ENCODE assay signal across 35 mouse cellular contexts in the genomic region with DNA sequence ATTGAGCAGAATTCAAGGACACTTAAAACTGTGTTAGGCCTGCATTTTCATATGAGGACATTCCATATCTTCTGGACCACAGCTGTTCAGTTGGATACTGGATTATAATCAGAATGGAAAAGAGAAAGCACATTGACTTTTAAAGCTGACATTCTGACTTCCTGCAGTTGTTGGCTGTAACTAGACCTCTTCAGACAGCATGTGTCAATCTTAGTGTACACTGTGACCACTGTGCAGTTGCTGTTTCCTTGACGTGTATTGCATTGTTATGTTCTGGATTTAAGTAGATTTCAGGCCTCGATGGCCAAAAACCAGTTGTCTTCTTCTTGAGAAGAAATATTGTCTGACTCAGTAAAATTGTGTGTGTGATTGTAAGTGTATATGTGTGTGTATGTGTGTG. TPM values are rescaled to one million over a fixed set of nuclear protein-coding genes. Genes with fewer than 3 reads are reported as not detected.
"Had no signal": no experiment of that assay in that cellular context is flagged by ENCODE, and none has a peak within 500 bp of the region (broad histone marks: within the 10 kb centered on the region; RNA-seq: fewer than 3 reads in every experiment).

No protein-coding gene starts in this region.

- H3K36me3 ChIP-seq: limb, embryonic 15.5 days; liver, embryonic 12.5 days; liver, embryonic 13.5 days; liver, embryonic 15.5 days; lung, embryonic 15.5 days had no signal

- H3K27ac ChIP-seq: limb, embryonic 12.5 days; limb, embryonic 13.5 days; limb, embryonic 15.5 days; liver, embryonic 12.5 days; liver, embryonic 13.5 days; liver, embryonic 14.5 days; liver, embryonic 15.5 days; lung, embryonic 15.5 days; macrophage; midbrain, embryonic 10.5 days; midbrain, embryonic 12.5 days; midbrain, embryonic 13.5 days; midbrain, embryonic 15.5 days; neural tube, embryonic 12.5 days; neural tube, embryonic 13.5 days had no signal

- H3K27me3 ChIP-seq: limb, embryonic 12.5 days; limb, embryonic 13.5 days; limb, embryonic 15.5 days; liver, embryonic 12.5 days; liver, embryonic 13.5 days; liver, embryonic 15.5 days; lung, embryonic 15.5 days; midbrain, embryonic 12.5 days; midbrain, embryonic 13.5 days; midbrain, embryonic 15.5 days; neural tube, embryonic 12.5 days; neural tube, embryonic 13.5 days had no signal

- H3K9ac ChIP-seq: limb, embryonic 12.5 days; limb, embryonic 13.5 days; limb, embryonic 15.5 days; liver, embryonic 12.5 days; liver, embryonic 13.5 days; liver, embryonic 14.5 days; liver, embryonic 15.5 days; liver, postnatal 0 days; lung, embryonic 14.5 days; lung, embryonic 15.5 days; midbrain, embryonic 12.5 days; midbrain, embryonic 13.5 days; midbrain, embryonic 15.5 days; neural tube, embryonic 12.5 days; neural tube, embryonic 13.5 days had no signal

- H3K4me3 ChIP-seq: limb, embryonic 12.5 days; limb, embryonic 13.5 days; limb, embryonic 15.5 days; liver, embryonic 12.5 days; liver, embryonic 13.5 days; liver, embryonic 15.5 days; lung, embryonic 15.5 days; megakaryocyte, embryonic 14.5 days; midbrain, embryonic 10.5 days; midbrain, embryonic 12.5 days; midbrain, embryonic 13.5 days; midbrain, embryonic 15.5 days; neural tube, embryonic 12.5 days; neural tube, embryonic 13.5 days had no signal

- H3K4me1 ChIP-seq: limb, embryonic 12.5 days; limb, embryonic 13.5 days; limb, embryonic 15.5 days; liver, embryonic 12.5 days; liver, embryonic 13.5 days; liver, embryonic 15.5 days; lung, embryonic 15.5 days; megakaryocyte, embryonic 14.5 days; midbrain, embryonic 15.5 days; neural tube, embryonic 12.5 days; neural tube, embryonic 13.5 days had no signal

- ATAC-seq: liver, embryonic 12.5 days; liver, postnatal 0 days; lung, postnatal 0 days; midbrain, embryonic 13.5 days; midbrain, embryonic 15.5 days; midbrain, embryonic 16.5 days had no signal

- DNase-seq: left cerebral cortex, postnatal 4 days; liver; liver, embryonic 13.5 days; liver, postnatal 0 days; lung, adult 18-20 months; lung, adult 2 months; lung, embryonic 14.5 days; lung, postnatal 10 days; lung, postnatal 14 days; lung, postnatal 36 days; lung, postnatal 4 days; midbrain, embryonic 14.5 days had no signal

- H3K9me3 ChIP-seq: limb, embryonic 12.5 days; limb, embryonic 13.5 days; limb, embryonic 15.5 days; liver, embryonic 12.5 days; liver, embryonic 13.5 days; liver, embryonic 15.5 days; lung, embryonic 15.5 days; midbrain, embryonic 10.5 days; midbrain, embryonic 12.5 days; midbrain, embryonic 13.5 days; midbrain, embryonic 15.5 days; neural tube, embryonic 12.5 days; neural tube, embryonic 13.5 days had no signal

- H3K4me2 ChIP-seq: limb, embryonic 12.5 days; limb, embryonic 13.5 days; limb, embryonic 15.5 days; liver, embryonic 11.5 days; liver, embryonic 12.5 days; liver, embryonic 13.5 days; liver, embryonic 15.5 days; lung, embryonic 14.5 days; lung, embryonic 15.5 days; midbrain, embryonic 11.5 days; midbrain, embryonic 12.5 days; midbrain, embryonic 13.5 days; midbrain, embryonic 15.5 days; neural tube, embryonic 12.5 days; neural tube, embryonic 13.5 days had no signal

RNA-seq across cellular contexts. Expression of a gene that starts 21.3 kb away (rescaled TPM):
- total RNA-seq: liver, adult 2 months; megakaryocyte progenitor cell, adult 5-6 weeks; megakaryocyte, adult 5-6 weeks; monocyte, adult 5-6 weeks had no signal
- polyA plus RNA-seq: liver, adult 2 months had no signal
